Mouse (Mus musculus): ENCODE results near the gene Mgll. TPM values are rescaled to one million over a fixed set of nuclear protein-coding genes. Genes with fewer than 3 reads are reported as not detected.
A peak's percentile ranks its signal among the peaks of the same experiment; 100 is the strongest.

Mgll gene
- polyA plus RNA-seq, 1 experiment from 2014 or later = 8.0 TPM

DNA sequence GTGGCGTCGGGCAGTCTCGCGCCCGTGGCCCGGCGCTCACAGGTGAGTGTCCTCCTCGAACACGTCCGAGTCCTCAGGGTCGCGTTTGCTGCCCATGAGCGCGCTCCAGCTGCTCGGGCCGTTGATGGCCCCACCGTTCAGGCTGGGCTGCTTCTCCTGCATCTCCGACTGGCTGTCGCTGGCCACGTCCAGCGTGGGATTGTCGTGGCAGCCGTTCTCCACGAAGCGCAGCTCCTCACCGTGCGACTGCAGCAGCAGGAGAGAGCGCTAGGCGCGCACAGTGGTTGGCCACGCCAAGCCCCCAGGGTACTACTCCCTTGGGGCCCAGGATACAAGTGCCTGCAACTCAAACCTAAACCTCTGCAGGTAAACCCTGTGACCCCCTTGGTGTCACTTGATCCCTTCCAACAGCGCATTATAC lies 118.5 kb downstream of the Mgll start:
- Histone ChIP-seq H3K36me3 (peaks cover 37% of the 10 kb centered on the region), H3K9ac (replicated peaks) (peak overlapping the region; percentile 74), H3K27ac (peak overlapping the region; percentile 89), H3K4me1 (replicated peaks) (peaks cover 17% of the 10 kb centered on the region), H3K9me3 (no peaks in the 10 kb centered on the region), H3K27me3 (no peaks in the 10 kb centered on the region), H3K4me3 (replicated peaks) (peak overlapping the region; percentile 69), H3K4me2 (peak overlapping the region; percentile 89)
- WGBS = under 1% methylated on average over 31 of the region's 32 CpGs
- no peak for ATAC-seq (ENCODE audit: insufficient number of reproducible peaks, insufficient read depth, low FRiP score, low TSS enrichment, low read depth)

DNA sequence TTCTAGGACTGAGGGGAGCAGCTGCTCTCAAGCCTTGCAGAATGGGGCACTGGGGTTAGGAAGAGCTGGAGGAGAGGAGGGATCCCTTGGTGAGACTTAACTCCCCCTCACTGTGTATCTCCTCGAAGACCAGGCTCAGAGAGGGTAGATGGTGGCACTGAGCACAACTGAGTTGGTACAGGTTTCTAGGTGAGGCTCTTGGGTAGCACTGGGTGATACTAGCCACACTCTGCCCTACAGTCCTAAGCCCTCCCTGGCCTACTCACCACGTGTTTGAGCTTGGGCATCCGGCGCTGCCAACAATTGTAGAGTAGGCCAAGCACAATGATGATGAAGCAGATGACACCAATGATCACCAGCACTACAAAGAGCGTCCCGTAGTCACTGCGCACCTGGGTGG lies 119.0 kb downstream of the Mgll start:
- H3K27me3 ChIP-seq = no peaks in the 10 kb centered on the region
- H3K36me3 ChIP-seq = peaks cover 36% of the 10 kb centered on the region
- 76% methylated on average over 7 of the region's 7 CpGs for WGBS
- H3K9ac ChIP-seq (replicated peaks) = peak overlapping the region; percentile 74
- peaks cover 17% of the 10 kb centered on the region for H3K4me1 ChIP-seq (replicated peaks)
- H3K4me3 ChIP-seq (replicated peaks) = peak overlapping the region; percentile 69
- no peaks in the 10 kb centered on the region for H3K9me3 ChIP-seq
- ATAC-seq (ENCODE audit: insufficient number of reproducible peaks, insufficient read depth, low FRiP score, low TSS enrichment, low read depth) = no peak
- H3K4me2 ChIP-seq = peak overlapping the region; percentile 89
- H3K27ac ChIP-seq = peak overlapping the region; percentile 89; the same call in 1 of the 2 replicates

DNA sequence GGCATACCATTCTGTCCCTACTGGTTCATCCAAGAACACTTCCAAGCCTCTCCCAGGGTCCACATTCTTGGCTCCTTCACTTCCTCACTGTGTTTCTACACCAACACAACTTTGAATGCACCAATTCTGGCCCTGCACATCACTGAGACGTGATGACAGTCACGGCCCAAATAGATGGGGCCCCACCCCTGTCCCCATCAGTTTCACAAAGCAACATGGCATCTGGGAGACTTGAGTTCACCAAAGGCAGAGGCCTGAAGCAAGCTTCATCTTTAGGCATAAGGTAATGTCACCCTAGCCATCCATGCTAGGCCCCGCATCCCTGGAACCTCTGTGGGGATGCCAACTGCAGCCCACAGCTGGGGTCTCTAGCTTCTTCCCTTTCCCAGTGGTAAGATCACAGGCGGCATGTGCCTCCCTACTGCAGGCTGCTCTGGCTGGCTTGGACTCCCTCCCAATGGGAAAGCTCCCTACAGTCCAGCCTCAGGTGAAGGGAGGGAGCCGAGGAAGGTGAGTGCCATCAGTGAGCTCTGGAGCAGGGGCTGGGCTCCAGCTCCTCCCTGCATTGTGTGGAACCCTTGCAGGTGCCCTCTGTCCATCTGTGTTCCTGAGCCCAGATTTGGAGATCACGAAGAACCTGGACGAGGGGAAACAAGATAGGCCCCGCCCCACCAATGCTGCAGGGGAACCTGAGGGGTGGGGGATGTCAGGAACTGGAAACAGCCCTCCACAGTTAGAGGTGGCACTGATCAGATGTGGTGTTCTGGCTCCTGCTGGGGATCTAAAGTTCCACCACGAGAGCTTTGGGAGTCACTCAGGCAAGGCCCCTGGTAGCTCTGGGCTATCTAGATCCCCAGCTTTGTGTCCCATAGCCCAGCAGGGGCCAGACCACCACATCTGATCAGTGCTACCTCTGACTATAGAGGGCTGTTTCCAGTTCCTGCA lies 119.8 kb downstream of the Mgll start:
- Histone ChIP-seq H3K4me1 (replicated peaks) (peaks cover 17% of the 10 kb centered on the region), H3K36me3 (peaks cover 36% of the 10 kb centered on the region), H3K9ac (replicated peaks) (no peak overlapping the region), H3K4me2 (no peak overlapping the region), H3K4me3 (replicated peaks) (no peak overlapping the region), H3K9me3 (no peaks in the 10 kb centered on the region), H3K27ac (no peak overlapping the region), H3K27me3 (no peaks in the 10 kb centered on the region)
- ATAC-seq (ENCODE audit: insufficient number of reproducible peaks, insufficient read depth, low FRiP score, low TSS enrichment, low read depth) = no peak
- WGBS = 74% methylated on average over 9 of the region's 9 CpGs

DNA sequence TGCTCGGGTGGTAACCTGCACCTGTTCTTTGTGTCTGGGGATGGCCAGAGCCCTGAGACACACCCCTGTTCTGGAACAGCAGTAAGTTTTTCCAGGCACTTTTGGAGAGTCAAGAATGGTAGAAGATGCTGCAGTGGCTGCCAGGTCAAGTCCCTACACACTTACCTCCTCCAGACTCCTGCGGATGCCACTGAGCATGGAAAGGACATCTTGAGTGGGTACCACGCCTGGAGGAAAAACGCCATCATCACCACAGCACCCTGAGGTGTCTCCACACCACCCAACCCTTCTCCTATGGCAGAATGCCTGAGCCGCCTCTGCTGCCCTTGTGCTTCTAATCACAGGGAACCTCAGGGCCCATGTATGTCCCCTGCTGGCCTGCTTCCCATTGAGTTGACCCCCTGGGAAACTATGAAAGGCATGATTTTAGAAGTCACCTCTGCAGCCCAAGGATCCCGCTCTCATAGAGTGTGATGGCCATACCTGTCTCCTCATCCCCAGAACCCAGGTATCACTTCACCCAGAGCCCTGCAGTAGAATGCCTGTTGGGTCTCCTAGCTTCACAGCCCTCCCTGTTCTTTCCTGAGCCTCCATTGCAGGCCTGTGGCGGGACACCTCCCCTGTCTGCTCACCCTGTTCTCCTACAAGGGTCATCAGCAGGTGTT lies 120.8 kb downstream of the Mgll start:
- ATAC-seq (ENCODE audit: insufficient number of reproducible peaks, insufficient read depth, low FRiP score, low TSS enrichment, low read depth) = no peak

DNA sequence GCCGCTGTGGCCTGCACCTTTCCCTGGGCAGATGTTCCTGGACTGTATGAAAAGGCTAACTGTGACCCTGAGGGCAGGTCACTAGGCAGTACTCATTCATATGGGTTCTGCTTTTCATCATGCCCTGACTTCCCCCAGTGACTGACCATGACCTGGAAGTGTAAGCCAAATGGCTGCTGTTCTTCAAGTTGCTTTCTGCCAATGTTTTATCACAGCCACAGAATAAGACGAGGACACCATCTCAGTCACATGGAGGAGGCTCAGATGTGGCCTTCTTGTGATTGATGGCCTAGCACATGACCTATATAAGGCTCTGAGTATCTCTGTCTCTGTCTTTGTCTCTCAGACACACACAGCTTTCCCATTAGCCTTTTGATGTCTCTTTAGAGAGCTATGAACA lies 123.4 kb downstream of the Mgll start:
- WGBS = 34% methylated on average over 2 of the region's 2 CpGs

More for the DNA sequence above, 120.8 kb downstream of the Mgll start:
- Histone ChIP-seq H3K9ac (replicated peaks) (no peak overlapping the region), H3K9me3 (no peaks in the 10 kb centered on the region), H3K4me2 (no peak overlapping the region), H3K36me3 (peaks cover 38% of the 10 kb centered on the region), H3K4me1 (replicated peaks) (peaks cover 17% of the 10 kb centered on the region), H3K4me3 (replicated peaks) (no peak overlapping the region), H3K27me3 (no peaks in the 10 kb centered on the region), H3K27ac (no peak overlapping the region)
- WGBS = 86% methylated on average over 7 of the region's 7 CpGs

DNA sequence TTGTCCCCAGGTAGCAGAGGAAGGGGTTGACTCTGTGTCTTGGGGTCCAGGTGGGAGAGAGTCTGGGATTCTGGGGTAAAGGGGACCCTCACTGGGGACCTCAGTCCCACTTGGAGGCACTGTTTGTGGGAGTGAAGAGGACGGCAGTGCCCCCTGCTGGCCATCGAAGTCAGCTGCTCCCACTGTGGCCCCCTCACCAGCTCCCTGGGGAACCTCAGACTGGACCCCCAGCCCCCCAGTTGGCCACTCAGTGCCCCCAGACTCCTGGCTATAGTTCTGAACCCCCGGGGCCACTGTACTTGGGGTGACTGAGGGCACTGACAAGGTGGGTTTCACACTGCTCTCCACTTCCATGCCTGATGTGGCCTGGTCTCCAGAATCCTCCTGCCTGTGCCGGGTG lies 125.1 kb downstream of the Mgll start:
- Histone ChIP-seq H3K4me2 (no peak overlapping the region), H3K9me3 (peaks cover 3% of the 10 kb centered on the region; the same call in 1 of the 2 replicates), H3K9ac (replicated peaks) (no peak overlapping the region), H3K27me3 (no peaks in the 10 kb centered on the region), H3K4me1 (replicated peaks) (no peaks in the 10 kb centered on the region), H3K27ac (no peak overlapping the region), H3K36me3 (peaks cover 41% of the 10 kb centered on the region), H3K4me3 (replicated peaks) (no peak overlapping the region)
- 53% methylated on average over 4 of the region's 4 CpGs for WGBS
- ATAC-seq (ENCODE audit: insufficient number of reproducible peaks, insufficient read depth, low FRiP score, low TSS enrichment, low read depth) = no peak

More for the DNA sequence above, 123.4 kb downstream of the Mgll start:
- peaks cover 10% of the 10 kb centered on the region; the same call in 1 of the 2 replicates for H3K4me1 ChIP-seq (replicated peaks)
- no peak overlapping the region for H3K27ac ChIP-seq
- H3K4me3 ChIP-seq (replicated peaks) = no peak overlapping the region
- peaks cover 41% of the 10 kb centered on the region for H3K36me3 ChIP-seq
- no peak overlapping the region for H3K9ac ChIP-seq (replicated peaks)
- no peaks in the 10 kb centered on the region for H3K27me3 ChIP-seq
- peaks cover 3% of the 10 kb centered on the region; the same call in 1 of the 2 replicates for H3K9me3 ChIP-seq
- no peak for ATAC-seq (ENCODE audit: insufficient number of reproducible peaks, insufficient read depth, low FRiP score, low TSS enrichment, low read depth)
- no peak overlapping the region for H3K4me2 ChIP-seq

DNA sequence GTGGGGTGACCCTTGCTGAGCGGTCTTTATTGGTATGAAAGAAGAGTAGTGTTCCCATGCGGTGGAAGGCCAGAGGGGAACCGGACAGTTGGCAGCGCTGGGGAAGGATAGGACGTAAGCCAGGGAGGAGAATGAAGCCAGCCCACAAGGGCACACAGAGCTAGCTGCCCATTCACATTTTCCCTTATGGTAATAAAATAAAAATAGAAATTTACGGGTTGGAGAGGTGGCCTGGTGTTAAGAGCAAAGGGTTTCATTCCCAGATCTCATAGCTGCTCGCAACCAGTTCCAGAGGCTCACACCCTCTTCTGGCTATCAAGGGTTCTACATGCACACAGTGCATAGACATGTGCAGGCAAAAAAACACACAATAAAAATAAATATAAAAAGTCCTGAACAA lies 125.8 kb downstream of the Mgll start:
- 89% methylated on average over 7 of the region's 7 CpGs for WGBS
- no peak for ATAC-seq (ENCODE audit: insufficient number of reproducible peaks, insufficient read depth, low FRiP score, low TSS enrichment, low read depth)

DNA sequence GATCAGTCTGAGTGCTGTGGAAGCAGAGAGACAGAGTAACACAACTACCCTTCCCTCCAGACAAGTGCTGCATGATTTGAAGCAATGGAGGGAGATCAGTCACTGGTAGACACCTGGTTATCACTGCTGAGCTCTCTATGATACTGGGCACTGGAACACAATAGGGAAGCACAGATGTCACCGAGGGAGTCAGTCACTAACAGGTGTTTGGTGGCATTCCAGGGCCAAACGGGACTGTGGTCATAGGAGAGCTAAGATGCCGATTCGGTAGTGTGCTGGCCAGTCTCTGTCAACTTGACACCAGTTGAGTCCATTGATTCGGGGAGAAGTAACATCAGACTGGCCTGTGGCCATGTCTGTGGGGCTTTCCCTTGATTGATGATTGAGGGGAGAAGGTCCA lies 130.3 kb downstream of the Mgll start:
- no peak overlapping the region for H3K27ac ChIP-seq
- H3K4me1 ChIP-seq (replicated peaks) = no peaks in the 10 kb centered on the region
- no peak for ATAC-seq (ENCODE audit: insufficient number of reproducible peaks, insufficient read depth, low FRiP score, low TSS enrichment, low read depth)
- H3K9ac ChIP-seq (replicated peaks) = no peak overlapping the region
- H3K4me3 ChIP-seq (replicated peaks) = no peak overlapping the region
- no peak overlapping the region for H3K4me2 ChIP-seq
- peaks cover 3% of the 10 kb centered on the region; the same call in 1 of the 2 replicates for H3K9me3 ChIP-seq
- 79% methylated on average over 5 of the region's 5 CpGs for WGBS
- peaks cover 6% of the 10 kb centered on the region; the same call in 1 of the 2 replicates for H3K36me3 ChIP-seq
- H3K27me3 ChIP-seq = no peaks in the 10 kb centered on the region

More for the DNA sequence above, 125.8 kb downstream of the Mgll start:
- no peak overlapping the region for H3K4me3 ChIP-seq (replicated peaks)
- H3K27me3 ChIP-seq = no peaks in the 10 kb centered on the region
- no peak overlapping the region for H3K9ac ChIP-seq (replicated peaks)
- peaks cover 37% of the 10 kb centered on the region for H3K36me3 ChIP-seq
- H3K27ac ChIP-seq = no peak overlapping the region
- peaks cover 3% of the 10 kb centered on the region; the same call in 1 of the 2 replicates for H3K9me3 ChIP-seq
- H3K4me2 ChIP-seq = no peak overlapping the region
- no peaks in the 10 kb centered on the region for H3K4me1 ChIP-seq (replicated peaks)

DNA sequence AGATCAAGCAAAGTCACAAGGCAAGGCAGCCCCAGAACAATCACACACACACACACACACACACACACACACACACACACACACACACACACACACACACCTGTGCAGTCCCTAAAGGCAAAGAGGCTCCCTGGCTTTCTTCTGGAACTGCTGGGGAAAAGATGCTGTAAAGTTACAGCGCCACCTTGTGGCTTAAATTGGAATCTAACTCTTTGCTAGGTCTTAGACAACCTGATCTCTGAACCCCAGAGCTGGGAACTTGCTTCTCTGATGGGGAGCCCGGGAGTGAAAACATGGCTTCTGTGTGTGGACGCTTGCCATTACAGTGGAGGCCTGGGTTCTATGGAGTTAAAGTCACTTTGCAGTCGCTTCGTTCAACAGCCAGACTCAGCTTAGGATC lies 131.4 kb downstream of the Mgll start:
- peak; percentile 35; the same call in 1 of the 2 replicates for ATAC-seq (ENCODE audit: insufficient number of reproducible peaks, insufficient read depth, low FRiP score, low TSS enrichment, low read depth)
- WGBS = 19% methylated on average over 5 of the region's 5 CpGs

DNA sequence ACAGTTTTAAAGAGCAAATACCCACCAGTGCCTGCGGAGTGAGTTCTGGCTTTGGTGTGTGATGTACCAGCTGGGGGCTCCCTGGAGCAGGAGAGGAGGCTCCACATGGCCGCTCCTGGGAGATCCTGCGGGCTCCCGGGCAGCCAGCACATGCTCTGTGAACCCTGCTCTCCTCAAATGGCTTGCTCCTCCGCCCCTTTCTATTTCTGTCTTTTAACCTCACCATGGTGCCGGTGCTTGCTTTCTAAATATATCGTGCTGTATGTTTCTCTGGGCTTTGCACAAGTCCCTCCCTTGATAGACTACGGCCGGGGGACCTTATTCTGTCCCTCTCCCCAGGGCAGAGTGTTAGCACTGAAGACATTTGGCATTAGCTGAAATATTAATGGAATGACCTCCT lies 133.0 kb downstream of the Mgll start:
- Histone ChIP-seq H3K4me1 (replicated peaks) (no peaks in the 10 kb centered on the region), H3K4me3 (replicated peaks) (no peak overlapping the region), H3K27me3 (no peaks in the 10 kb centered on the region), H3K4me2 (no peak overlapping the region), H3K9me3 (no peaks in the 10 kb centered on the region; the same call in 1 of the 2 replicates), H3K36me3 (peaks cover 25% of the 10 kb centered on the region), H3K9ac (replicated peaks) (no peak overlapping the region), H3K27ac (no peak overlapping the region)
- WGBS = 55% methylated on average over 9 of the region's 9 CpGs
- no peak for ATAC-seq (ENCODE audit: insufficient number of reproducible peaks, insufficient read depth, low FRiP score, low TSS enrichment, low read depth)

More for the DNA sequence above, 131.4 kb downstream of the Mgll start:
- no peak overlapping the region for H3K27ac ChIP-seq
- peaks cover 3% of the 10 kb centered on the region; the same call in 1 of the 2 replicates for H3K9me3 ChIP-seq
- H3K27me3 ChIP-seq = no peaks in the 10 kb centered on the region
- H3K4me2 ChIP-seq = no peak overlapping the region
- H3K36me3 ChIP-seq = peaks cover 13% of the 10 kb centered on the region
- no peak overlapping the region for H3K4me3 ChIP-seq (replicated peaks)
- H3K9ac ChIP-seq (replicated peaks) = no peak overlapping the region
- H3K4me1 ChIP-seq (replicated peaks) = no peaks in the 10 kb centered on the region

DNA sequence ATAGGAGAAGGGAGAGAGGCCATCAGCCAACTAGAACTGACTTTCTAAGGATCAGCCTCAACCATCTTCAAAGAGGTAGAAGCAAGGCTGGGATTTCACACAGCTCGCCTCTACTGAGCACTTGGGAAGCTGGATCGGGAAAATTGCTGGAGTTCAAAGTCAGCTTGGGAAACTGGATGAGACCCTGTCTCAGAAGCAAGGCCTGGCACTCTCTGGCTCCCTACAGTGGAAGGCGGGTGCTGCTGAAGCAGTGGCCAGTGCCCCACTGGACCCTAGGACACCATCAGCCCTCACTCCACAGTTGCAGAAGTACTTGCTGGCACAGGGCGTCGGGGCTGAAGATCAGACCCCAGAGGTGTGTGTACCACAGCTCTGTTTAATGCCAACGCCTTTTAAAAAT lies 133.6 kb downstream of the Mgll start:
- Histone ChIP-seq H3K4me2 (no peak overlapping the region), H3K27me3 (no peaks in the 10 kb centered on the region), H3K36me3 (peaks cover 30% of the 10 kb centered on the region), H3K4me1 (replicated peaks) (no peaks in the 10 kb centered on the region), H3K4me3 (replicated peaks) (no peak overlapping the region), H3K9ac (replicated peaks) (no peak overlapping the region), H3K9me3 (no peaks in the 10 kb centered on the region; the same call in 1 of the 2 replicates), H3K27ac (no peak overlapping the region)
- ATAC-seq (ENCODE audit: insufficient number of reproducible peaks, insufficient read depth, low FRiP score, low TSS enrichment, low read depth) = no peak
- WGBS = 81% methylated on average over 6 of the region's 6 CpGs
